Mouse (Mus musculus) ovary, postnatal 14 days (tissue): Measurements from ENCODE around the gene Pin1rt1.

ENCODE experiments used
- DNase-seq: peaks from one replicate; pipeline ENCODE4 v3.0.0; 2022; ENCODE audit warnings: low spot score

Gene Pin1rt1

DNA sequence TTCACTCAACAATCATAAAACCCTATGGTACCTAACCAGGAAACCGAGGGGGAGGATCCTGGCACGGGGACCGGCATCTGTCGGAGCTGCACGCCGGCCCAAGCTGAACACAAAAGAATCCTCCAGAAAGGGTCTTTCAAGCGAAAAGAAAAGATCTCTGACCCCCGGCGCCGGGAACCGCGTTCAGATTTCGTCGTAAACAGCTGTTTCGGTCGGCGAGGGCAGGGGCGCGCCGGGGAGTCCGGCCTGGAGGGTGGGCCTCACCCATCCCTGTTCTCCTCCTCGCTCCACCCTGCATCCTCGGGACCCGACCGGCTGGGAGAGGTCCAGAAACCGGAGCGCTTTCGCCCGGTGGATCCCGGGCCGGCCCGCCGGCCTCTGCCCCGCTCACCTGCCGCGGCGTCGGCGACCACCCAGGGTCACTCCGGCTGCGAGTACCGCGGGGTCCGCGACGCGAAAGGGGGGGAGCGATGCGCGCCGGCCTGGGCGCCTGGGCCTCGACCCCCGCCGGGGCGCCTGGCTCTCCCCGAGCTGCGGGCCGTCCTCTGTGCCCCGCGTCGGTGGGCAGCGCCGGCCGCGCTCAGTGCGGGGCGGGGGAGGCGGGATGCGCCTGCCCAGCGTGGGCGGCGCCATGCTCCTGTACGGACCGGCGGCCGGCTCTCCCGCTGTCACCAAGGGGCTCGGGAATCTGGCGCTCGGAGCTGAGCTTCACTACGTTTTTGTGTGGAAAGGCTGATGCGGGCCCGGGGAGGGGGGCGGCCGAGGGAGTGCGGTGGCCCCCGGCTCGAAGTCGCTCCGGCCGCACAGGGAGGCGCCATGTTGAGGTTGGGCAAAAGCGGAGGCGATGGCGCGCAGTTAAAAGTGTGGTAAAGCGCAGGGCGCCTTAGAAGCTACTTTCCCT is 4.3 kb downstream of the Pin1rt1 start, which contains the start of gene Tcp11l1:
Tcp11l1 (minus strand) TSS at position 585 of the 901 bp plus-strand sequence.
- peak; percentile 49 for DNase-seq

DNA sequence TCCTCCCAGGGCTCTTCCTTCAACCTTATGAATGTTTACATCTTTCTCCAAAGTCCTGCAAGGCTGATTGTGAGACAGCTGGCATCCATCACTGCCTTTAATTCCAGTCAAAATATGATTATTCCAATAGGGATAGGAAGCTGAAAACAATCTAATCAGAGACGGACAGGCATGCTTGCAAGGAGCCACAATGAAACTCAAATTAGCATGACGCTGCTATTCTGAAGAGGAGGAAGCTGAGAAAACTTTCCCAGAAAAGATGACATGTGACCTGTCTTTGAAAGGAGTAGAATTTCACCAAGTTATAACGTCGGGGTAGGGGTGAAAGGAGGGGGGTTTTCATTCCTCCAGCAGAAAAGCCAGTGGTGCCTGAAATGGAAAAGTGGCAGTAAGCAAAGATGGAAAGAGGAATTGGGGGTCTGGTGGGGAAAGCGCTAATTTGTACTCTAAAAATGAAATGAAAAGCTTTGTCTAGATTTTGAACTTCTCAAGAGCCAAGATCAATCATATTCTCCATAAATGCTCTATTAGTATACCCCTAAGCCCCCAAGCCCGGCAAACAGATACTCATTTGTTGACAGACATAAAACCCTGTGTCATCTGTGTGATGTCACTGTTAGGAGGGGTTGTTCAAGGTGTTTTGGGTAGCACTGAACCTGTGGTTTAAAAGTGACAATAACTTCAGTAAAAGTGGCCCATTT is 5.4 kb downstream of the Pin1rt1 start:
- DNase-seq: no peak

DNA sequence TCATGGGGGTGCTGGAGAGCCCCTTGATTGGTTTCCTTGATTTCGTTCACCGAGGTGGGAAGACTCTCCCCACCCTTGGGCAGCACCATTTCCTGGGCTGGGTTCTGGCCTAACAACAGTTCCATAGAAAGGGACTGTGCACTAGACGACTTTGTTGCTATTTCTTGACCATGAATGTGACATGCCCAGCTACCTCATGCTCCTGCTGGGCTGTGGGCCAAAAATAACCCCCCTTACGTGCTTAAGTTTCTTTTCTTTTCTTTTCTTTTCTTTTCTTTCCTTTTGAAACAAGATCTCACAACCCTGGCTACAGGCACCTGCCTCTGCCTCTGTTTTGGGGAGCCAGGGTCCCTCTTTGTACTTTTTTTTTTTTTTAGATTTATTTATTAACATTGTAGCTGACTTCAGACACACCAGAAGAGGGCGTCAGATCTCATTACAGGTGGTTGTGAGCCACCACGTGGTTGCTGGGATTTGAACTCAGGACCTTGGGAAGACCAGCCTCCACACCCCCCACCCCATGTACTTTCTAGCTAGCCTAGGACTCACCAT is 6.3 kb downstream of the Pin1rt1 start:
- no peak for DNase-seq

DNA sequence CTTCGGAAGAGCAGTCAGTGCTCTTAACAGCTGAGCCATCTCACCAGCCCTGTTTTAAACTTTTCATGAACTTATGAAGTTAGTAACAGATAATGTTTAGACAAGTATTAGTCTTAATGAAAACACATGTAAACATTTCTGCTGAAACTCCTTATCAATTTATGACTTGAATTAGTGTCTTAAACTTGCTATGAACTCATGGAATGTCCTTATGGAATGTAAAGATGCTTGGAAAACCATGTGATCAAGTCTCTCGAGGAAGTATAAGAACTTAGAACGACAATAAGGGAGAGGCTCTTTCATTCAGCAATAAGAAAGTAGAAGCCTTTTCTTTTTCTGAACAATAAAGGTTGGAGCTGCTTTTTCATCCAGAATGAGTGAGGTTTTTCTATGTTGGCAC is 11.8 kb downstream of the Pin1rt1 start:
- no peak for DNase-seq

DNA sequence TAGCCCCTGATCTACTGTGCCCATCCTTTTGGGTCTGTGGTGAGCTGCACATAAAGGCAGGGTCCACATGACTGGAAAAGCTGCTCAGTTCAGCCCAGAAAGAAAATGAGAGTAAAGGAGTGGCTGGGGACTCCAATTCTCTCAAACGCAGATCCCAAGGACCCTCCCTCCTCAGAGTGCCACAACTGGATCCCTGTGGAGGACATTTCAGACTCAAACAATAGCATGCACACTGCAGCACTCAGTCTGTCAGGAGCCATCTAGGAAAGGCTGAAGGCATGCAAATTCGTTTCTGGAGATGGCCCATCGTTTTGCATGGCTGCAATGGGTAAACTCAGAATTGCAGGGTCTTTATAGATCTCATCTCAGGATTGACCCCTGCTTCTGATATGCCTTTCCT is 13.0 kb downstream of the Pin1rt1 start:
- DNase-seq: no peak

DNA sequence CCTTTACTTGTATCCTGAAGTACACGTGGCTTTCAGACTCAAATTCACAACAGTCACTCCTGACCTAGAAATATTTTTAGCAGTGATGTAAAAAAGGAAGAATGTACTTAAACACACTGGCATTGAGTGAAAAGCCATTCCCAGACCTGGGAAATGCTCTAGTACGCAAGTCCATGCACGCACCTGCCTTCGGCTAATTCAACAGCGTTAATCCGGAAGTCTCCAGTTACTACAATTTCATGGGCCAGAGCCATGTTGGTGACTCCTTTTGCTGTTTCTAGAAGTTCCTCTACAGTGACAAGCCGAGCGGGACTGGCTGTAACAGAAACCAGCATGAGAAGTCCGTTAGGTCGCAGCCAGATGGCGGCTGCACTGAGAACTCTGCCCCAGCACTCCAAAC is 16.5 kb downstream of the Pin1rt1 start:
- DNase-seq: no peak

DNA sequence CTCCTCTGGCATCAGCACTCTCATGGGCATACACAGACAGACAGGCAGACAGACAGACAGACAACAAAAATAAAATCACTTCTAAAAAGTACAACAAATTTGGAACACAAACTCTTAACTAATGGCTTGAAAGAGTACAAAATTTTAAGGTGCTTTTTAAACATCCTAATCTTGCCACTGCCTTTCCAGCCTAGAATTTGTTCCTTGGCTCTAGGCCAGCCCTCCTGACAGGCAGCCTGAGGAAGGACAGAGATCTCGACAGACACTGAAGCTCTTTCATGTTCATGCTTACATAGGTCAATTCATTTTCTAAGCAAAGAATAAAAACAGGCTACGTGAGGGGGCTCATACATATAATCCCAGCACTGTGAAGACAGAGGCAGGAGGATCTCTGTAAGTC is 23.6 kb downstream of the Pin1rt1 start:
- DNase-seq: no peak

GRCm38 (mm10) chr2:104690720-104691119 is 25.5 kb downstream of the Pin1rt1 start:
- DNase-seq: no peak

GRCm38 (mm10) chr2:104688724-104689123 is 27.5 kb downstream of the Pin1rt1 start:
- DNase-seq: no peak

DNA sequence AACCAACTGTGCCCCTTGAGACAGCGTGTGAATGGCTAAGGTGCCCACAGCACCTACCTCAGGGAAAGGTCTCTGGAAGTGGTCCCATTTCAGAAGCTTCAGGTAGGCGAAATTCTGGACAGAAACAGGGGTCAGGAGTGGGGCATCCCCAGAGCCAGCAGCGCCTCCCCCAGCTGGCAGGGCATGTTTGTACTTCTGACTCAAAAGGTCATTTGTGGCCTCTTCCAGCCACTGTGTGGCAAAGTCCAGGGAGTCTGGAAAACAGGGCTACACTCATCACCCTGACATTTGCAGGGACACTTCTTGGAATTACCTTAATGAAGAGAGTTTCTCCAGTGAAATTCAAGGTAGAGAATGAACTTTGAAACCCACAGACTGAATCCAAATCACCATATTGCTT is 27.9 kb downstream of the Pin1rt1 start:
- no peak for DNase-seq

GRCm38 (mm10) chr2:104687261-104687660 is 28.9 kb downstream of the Pin1rt1 start:
- no peak for DNase-seq

- DNase-seq: peak; percentile 64
Measured at GRCm38 (mm10) chr2:104685418-104685817, 30.8 kb downstream of the Pin1rt1 start.

- no peak for DNase-seq
Measured at GRCm38 (mm10) chr2:104684771-104685170, 31.4 kb downstream of the Pin1rt1 start.

- DNase-seq: no peak
Measured at GRCm38 (mm10) chr2:104677326-104677725, 38.9 kb downstream of the Pin1rt1 start.

DNA sequence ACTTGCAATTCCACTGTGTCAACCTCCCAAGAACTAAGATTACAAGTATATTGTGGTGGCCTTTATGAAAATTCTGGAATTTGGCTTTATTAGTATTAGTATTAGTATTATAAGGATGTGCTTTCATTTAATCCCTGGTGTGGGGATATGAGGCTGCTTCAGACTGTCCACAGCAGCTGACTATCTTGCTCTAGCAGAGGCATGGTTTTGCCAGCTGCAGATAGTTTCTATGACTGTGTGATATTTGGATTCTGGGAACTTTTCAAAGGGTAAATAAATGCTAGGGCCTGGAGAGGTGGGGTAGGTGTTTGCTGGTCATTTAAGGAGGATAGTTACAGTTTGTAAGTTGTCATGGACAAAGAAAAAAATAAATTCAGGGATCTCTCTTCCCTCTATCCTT is 44.5 kb downstream of the Pin1rt1 start:
- no peak for DNase-seq

- no peak for DNase-seq
Measured at GRCm38 (mm10) chr2:104669122-104669804, 46.9 kb downstream of the Pin1rt1 start.
